Mouse (Mus musculus): ENCODE data around the gene Zfp78. TPM values are rescaled to one million over a fixed set of nuclear protein-coding genes. Genes with fewer than 3 reads are reported as not detected.
"Not testable (repeated sequence)": the region's sequence is repeated elsewhere in the genome, so short reads cannot be mapped to it uniquely, and the experiment has no call there.

Zfp78 gene
- 2.8 and 7.0 TPM in 2 replicates for total RNA-seq (2014; fragmentation: Nextera tagmentation)
- 3.6 and 3.7 TPM in 2 replicates for total RNA-seq (2017)

DNA sequence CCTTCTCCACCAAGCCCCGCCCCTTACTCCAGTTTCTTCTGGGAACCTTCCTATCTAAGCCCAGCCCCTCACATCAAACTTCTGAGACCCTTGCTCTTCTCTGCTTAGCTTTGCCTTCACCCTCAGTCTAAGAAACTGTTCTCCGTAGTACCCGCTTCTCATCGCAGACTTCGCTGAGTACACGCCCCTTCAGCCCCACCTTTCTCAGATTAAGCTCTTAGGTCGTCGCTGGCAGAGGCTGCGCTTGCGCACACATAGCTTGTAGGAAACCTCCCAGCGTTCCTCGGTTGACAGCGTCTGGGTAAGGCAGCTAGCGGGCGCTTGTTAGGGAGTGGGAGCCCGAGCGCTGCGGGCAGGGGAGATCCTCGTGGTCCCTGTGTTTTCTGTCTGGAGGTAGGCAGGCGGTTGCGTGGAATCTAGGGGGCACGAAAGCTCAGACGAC lies at the start of gene Zfp78:
Zfp78 (plus strand) TSS at position 234 of the 442 bp plus-strand sequence.
- ATAC-seq (replicated peaks; ENCODE audit: low FRiP score, low TSS enrichment, poor library complexity, severe bottlenecking) = peak; percentile 75

GRCm38 (mm10) chr7:6330458-6331232 lies 32.4 kb upstream of the Zfp78 start:
- ATAC-seq (replicated peaks; ENCODE audit: low FRiP score, low TSS enrichment, poor library complexity, severe bottlenecking) = peak; percentile 84

DNA sequence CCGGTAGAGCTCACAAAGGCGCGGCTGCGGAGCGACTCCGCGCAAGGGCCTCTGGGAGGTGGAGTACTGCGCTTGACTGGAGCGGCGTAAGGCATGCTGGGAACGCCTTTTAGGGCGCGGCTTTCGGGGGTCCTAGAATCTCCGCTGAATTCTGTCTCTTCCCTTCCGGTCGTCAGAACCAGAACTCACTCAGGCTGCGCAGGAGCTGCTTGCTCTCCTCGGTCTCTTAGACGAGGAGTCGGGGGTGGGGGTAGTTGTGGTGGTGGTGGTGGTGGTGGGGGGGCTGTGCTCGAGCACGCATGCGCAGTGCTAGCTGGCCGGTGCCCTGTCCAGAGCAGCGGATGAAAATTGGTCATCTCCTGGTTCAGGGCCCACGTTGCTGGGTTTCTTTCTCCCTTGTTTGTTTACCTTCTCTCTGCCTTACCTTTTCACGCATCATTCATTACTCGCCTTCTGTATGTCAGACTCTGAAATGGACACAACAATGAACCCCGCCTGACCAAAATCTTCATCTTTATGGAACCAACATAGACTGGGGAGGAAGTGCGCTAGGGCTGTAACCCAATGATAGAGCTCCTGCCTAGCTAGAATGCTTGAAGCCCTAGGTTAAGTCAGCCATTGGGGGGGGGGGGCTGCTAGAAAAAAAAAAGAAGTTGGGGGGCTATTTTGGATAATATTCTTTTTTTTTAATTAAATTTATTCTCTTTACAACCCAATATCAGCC lies 31.7 kb upstream of the Zfp78 start, which contains the start of gene Zfp583:
Zfp583 (minus strand) TSS at position 53 of the 724 bp plus-strand sequence.
- ATAC-seq (replicated peaks; ENCODE audit: low FRiP score, low TSS enrichment, poor library complexity, severe bottlenecking) = peak; percentile 91

DNA sequence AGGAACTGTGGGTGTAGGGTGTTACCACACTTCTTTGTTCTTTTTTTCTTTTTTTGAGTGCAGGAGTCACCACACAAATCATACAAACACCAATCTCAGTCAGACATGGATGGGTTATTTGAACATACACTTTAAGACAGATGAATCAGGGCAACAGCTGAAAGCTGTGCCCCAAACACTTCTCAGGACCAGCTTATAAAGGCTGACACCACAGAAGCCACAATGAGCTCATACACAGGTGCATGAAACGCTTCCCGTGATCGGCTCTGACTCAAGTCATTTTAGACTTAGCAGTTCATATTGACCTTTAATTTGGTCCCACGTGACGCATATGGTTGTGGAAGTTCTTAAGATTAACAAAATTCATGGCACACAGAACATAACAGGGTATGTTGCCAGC lies 23.2 kb upstream of the Zfp78 start:
- ATAC-seq (replicated peaks; ENCODE audit: low FRiP score, low TSS enrichment, poor library complexity, severe bottlenecking) = no peak

- ATAC-seq (replicated peaks; ENCODE audit: low FRiP score, low TSS enrichment, poor library complexity, severe bottlenecking) = peak; percentile 90
Observed at GRCm38 (mm10) chr7:6343501-6344071, 19.5 kb upstream of the Zfp78 start, which contains the start of gene Gm3854. TSS of gene Gm3854 (plus strand) at chr7:6343759.

DNA sequence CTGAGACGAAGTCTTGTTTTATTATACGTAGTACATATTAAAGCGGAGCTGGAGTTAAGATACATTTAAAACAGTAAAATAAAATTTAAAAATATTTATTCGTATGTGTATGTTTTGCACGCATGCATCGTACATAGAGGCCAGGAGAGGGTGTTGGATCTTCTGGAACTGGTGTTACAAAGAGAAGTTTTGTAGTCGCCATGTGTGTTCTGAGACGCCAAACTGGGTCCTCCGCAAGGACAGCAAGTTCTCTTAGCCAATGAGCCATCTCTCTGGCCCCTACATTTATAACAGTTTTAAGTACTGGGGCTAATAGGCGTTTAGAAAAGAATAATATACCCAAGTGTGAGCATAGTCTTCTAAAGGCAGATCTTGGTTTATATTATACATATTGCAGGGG lies 19.0 kb upstream of the Zfp78 start:
- no peak for ATAC-seq (replicated peaks; ENCODE audit: low FRiP score, low TSS enrichment, poor library complexity, severe bottlenecking)

DNA sequence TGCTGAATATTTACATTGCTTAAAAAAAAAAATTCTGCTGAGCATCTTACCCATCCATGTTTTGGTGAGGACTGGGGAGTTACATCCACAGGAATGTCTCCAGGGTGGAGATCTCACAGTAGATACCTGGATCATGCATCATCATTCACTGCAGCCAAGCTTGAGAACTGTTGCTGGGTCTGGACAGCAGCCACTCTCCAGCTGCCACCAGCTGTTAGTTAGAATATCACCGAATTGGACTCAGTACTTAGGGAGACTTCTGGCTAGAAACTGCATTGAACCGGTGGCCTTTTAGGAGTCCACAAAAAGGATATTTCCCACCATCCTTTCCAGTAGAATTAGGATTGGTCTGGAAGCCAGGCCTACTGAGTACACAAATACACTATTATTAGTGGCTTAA lies 5.0 kb upstream of the Zfp78 start:
- ATAC-seq (replicated peaks; ENCODE audit: low FRiP score, low TSS enrichment, poor library complexity, severe bottlenecking) = no peak

- ATAC-seq (replicated peaks; ENCODE audit: low FRiP score, low TSS enrichment, poor library complexity, severe bottlenecking) = no peak
Observed at GRCm38 (mm10) chr7:6358937-6359590, 4.0 kb upstream of the Zfp78 start.

DNA sequence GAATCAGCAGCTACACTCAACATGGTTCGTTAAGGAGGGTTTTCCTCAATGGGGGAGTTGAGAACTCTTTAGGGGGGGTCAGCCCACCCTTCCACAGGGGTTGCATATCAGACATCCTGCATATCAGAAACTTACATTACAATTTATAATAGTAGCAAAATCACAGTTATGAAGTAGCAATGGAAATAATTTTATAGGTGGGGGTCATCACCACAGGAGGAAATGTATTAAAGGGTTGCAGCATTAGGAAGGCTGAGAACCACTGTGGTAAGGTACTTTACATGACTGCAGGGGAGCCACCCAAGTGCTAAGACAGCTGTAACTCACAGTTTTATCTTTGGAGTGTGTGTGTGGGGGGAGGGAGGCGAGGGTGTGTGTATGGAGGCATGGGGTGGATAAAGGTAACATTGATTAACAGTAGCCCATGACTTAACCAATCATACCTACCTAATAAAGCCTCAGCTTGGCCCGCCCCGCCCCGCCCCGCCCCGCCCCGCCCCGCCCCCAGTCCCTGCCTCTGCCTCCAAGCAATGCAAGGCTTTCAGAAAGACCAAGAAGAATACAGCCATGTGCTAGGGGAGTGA lies 2.5 kb upstream of the Zfp78 start:
- peak; percentile 4; the same call in 1 of the 2 replicates for ATAC-seq (replicated peaks; ENCODE audit: low FRiP score, low TSS enrichment, poor library complexity, severe bottlenecking)

- ATAC-seq (replicated peaks; ENCODE audit: low FRiP score, low TSS enrichment, poor library complexity, severe bottlenecking) = no peak
Observed at GRCm38 (mm10) chr7:6361756-6362155, 1.3 kb upstream of the Zfp78 start.

- peak; percentile 78 for ATAC-seq (replicated peaks; ENCODE audit: low FRiP score, low TSS enrichment, poor library complexity, severe bottlenecking)
Observed at GRCm38 (mm10) chr7:6362268-6363046, 623 bp upstream of the Zfp78 start.

DNA sequence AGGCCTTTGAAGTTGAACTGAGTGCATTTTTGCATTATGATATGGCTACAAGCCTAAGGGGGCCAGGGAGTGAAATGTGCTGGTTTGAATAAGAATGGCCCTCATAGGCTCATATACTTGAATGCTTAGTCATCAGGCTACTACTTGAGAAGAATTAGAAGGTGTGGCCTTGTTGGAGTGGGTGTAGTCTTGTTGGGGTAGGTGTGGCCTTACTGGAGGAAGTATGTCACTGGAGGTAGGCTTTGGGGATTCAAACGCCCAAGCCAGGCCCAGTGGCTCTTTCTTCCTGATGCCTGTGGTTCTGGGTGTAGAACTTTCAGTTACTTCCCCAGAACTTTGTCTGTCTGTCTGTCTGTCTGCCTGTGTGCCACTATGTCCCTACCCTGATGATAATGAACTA lies 1.7 kb downstream of the Zfp78 start:
- no peak for ATAC-seq (replicated peaks; ENCODE audit: low FRiP score, low TSS enrichment, poor library complexity, severe bottlenecking)

GRCm38 (mm10) chr7:6367185-6367584 lies 4.1 kb downstream of the Zfp78 start:
- ATAC-seq (replicated peaks; ENCODE audit: low FRiP score, low TSS enrichment, poor library complexity, severe bottlenecking) = peak; percentile 26

DNA sequence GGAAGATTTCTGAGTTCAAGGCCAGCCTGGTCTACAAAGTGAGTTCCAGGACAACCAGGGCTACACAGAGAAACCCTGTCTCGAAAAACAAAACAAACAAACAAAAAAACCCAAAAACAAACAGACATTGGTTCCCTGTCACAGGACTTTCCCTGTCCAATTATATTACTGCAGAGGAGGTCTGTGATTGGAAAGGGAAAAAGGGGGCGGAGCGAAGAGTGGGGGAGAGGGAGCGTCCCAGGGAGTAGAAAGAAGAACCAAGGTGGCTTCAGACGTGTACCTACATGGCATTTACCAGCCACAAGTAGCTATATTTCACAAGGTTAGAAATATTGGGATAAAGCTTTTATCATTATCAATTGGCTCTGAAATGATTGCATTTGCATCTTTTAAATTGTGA lies 5.1 kb downstream of the Zfp78 start:
- ATAC-seq (replicated peaks; ENCODE audit: low FRiP score, low TSS enrichment, poor library complexity, severe bottlenecking) = not testable (repeated sequence)

DNA sequence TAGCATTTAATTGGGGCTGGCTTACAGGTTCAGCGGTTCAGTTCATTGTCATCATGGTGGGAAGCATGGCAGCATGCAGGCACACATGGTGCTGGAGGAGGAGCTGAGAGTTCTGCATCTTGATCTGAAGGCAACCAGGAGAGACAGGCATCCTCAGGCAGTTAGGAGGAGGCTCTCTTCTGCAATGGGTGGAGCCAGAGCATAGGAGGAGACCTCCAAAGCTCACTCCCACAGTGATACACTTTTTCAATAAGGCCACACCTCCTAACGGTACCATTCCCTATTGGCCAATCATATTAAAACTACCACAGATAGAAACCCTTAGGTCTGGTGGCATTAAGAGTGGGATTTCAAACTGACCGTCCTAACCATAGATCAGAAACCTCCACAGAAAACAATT lies 6.4 kb downstream of the Zfp78 start:
- no peak for ATAC-seq (replicated peaks; ENCODE audit: low FRiP score, low TSS enrichment, poor library complexity, severe bottlenecking)

DNA sequence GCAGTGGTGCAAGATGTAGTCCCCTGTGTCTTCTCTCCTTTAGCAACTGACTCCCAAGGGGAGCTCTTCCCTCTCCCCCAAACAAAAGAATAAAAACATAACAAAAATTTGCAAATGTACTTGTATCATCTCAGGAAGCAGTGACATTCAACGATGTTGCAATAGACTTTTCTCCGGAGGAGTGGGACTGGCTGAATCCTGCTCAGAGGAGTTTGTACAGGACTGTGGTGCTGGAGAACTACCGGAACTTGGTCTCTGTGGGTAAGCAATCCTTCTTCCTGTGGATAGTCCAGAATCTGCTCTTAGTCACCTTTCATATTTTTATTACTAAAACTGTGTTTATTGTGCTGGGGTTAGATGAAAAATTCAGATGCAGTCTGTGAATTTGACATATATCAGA lies 9.9 kb downstream of the Zfp78 start:
- no peak for ATAC-seq (replicated peaks; ENCODE audit: low FRiP score, low TSS enrichment, poor library complexity, severe bottlenecking)

GRCm38 (mm10) chr7:6378441-6378840 lies 15.4 kb downstream of the Zfp78 start:
- ATAC-seq (replicated peaks; ENCODE audit: low FRiP score, low TSS enrichment, poor library complexity, severe bottlenecking) = no peak

GRCm38 (mm10) chr7:6381431-6381830 lies 18.4 kb downstream of the Zfp78 start:
- no peak for ATAC-seq (replicated peaks; ENCODE audit: low FRiP score, low TSS enrichment, poor library complexity, severe bottlenecking)

GRCm38 (mm10) chr7:6383044-6383455 lies 20.0 kb downstream of the Zfp78 start, which contains the start of gene Zfp28:
TSS of gene Zfp28 (plus strand) at chr7:6383295.
- peak; percentile 99 for ATAC-seq (replicated peaks; ENCODE audit: low FRiP score, low TSS enrichment, poor library complexity, severe bottlenecking)
